Mouse (Mus musculus): ENCODE results near the gene Rxfp3.
A peak's percentile ranks its signal among the peaks of the same experiment; 100 is the strongest.

The Rxfp3 gene

DNA sequence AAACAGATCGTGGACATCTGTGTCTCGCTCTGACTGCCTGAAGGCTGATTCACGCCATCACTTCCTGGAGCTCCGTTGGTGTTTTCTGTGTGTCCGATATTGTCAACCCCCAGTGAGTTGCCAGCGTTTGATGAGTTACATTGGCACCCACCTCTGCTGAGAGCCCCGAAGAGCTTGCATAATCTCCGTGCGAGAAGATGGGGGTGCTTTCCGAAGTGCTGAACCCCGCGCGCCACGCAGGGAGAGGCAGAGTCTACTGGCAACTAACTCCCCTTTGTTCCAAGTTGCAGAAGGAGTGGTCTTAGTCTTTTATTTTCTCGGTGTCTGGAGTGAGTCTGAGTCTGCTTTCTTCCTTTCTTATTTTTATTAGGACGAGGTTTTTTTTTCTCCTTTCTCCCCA is at the start of gene Rxfp3:
Gene Rxfp3 (minus strand): TSS at position 281 of the 400 bp plus-strand sequence.
- DNase-seq (ENCODE audit: low spot score in 2 of 2), result peak in 1 of 2 experiments; percentile 50

DNA sequence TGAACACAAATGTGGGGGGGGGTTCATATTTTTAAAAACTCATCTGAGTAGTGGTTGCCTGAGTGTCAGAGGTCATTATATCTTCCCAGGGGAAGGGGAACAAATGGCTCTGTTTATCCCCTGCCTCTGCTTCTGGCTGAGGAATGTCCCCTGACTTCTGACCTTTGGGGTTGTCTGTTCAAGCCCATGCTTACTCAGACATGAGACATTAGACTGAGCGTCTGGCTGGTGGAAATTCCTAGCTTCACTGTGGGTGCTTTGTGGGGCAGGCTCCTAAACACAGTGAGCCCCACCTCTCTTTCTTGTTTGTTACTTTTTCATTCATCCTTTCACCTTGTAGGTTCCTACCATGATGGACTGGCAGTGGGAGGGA is 47.2 kb upstream of the Rxfp3 start:
- DNase-seq (ENCODE audit: low spot score in 2 of 2), result no peak

DNA sequence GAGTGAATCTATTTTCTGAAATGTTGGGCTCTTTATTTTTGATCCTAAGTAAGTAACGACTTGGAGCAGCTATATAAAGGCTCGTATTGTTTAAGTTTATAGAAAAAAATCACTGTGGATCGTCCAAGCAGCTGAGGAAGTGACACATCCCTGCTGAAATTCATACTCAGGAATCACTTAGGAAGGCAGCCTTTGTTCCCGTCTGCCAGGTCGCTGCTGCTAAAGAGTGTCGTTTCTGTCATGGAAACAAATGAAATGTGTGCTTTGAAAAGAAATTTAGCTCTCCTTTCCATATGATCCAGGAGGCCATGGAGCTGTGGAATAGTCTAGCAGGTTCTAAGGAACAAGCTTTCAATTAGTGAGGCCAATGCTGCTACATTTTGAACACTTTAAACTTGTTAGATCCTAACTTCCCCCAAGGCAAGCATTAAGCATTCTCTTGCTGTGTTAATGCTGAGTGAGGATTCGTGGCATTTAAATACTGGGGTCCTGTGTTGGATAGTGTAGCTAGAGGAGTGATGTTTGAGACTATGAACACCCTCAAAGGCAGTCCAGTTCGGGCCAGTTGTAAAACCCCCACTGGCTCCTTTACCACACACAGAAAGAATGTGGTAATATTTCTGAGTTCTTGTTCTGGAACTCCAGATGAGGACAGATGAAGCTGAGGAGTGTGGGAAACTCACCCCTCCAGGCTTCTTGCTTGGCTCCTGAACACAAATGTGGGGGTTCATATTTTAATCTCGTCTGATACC is 46.6 kb upstream of the Rxfp3 start:
- DNase-seq (ENCODE audit: low spot score in 2 of 2), result no peak

DNA sequence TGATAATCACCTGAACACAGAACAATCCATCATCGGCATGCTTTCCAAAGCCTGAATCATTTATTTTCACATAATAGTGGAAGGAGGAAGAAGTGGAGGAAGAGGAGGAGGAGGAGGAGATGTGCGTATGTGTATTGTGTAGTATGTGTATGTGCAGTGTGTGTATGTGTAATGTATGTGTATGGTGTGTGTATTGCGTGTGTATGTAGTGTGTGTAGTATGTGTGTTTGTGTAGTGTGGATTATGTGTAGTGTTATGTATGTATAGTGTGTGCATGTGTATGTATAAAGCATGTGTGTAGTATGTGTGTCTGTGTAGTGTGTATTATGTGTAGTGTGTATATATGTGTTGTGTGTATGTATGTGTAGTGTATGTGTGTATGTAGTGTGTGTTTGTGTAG is 45.9 kb upstream of the Rxfp3 start:
- DNase-seq (ENCODE audit: low spot score in 2 of 2), result no peak

DNA sequence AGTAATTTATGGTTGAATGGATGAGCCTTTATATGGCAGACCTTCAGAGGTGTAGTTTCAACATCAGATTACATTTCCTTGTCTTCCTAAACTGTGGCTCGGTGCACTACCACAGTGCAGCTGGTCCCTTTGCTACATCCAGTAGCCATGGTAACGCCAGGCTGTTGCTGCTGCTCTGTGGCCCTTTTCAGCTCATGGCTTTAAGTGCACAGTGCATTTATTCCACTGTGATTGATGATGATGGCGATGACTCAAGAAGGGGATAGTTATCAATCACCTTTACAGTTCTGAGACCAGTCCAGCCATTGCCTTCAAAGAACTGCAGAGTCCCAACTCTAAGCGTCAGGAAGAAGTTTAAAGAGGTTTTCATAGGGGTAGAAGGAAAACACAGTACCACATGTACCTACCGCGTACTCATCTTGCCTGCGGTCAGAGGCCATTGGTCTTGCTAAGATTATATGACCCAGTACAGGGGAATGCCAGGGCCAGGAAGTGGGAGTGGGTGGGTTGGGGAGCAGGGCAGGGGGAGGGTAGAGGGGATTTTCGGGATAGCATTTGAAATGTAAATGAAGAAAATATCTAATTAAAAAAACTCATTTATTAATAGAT is 45.3 kb upstream of the Rxfp3 start:
- no peak for DNase-seq (ENCODE audit: low spot score in 2 of 2)

DNA sequence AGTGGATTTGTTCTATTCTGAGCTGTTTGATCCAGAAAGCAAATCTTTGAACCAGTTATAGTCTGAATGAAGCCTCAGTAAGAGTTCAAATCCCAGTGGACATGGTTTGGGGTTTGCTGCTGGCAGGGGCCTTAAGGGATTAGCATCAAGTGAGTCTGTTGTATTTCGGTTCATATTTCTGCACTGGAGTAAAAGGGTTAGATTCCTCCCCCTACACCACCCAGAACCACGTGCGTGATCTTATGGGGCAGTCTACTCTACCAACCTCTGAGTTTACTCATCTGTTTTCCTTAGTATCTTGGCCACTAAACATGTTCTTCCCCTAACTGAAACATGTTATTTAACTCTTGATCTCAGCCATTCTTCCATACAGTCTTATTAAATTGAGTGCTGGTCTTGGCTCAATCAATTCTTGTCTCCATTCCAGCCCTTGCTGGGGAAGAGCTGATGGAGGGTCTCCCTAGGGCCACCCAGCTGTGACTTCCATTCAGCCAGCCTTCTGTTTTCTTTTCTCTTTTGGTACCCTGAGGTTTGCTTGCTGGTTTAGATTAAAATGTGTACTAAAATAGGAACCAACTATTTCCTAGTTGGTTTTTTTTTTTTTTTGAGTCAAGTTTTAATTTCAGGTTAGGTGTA is 38.1 kb upstream of the Rxfp3 start:
- no peak for DNase-seq (ENCODE audit: low spot score in 2 of 2)

DNA sequence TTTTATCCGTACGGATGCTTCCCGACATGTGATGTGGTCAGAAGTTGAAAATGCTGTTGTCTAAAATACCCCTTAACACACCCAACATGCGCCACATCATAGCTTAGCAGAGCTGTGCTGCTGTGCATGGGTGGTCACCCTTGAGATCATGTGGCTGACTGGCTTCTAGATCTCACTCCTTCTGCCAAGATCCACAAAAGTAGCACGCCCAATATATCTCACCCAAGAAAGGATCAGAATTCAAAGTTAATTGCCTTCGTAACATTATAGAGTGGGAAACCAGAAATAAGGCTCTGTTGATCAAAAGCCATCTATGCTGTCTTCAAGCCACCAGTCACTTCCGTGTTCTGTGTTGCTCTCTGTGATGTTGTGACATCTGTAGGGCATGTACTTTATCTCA is 30.1 kb upstream of the Rxfp3 start:
- no peak for DNase-seq (ENCODE audit: low spot score in 2 of 2)

DNA sequence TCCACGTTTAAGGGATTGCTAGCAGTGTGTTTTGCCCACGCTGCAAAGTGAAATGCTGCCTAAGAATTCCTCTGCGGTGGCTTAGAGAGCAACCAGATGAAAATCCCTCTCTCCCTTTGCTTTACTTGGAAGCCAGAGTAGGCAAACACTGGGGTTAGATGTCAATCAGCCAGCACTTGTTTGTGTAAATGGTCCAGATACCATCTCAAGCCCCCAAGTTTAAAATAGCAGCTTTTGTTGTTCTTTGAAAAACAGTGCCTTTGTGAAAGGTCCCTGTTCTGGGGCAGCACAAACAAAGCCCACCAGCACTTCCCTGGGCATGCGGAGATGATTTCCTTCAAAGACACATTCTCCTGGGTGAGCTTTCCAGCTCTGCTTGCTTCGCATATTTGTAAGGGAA is 28.5 kb upstream of the Rxfp3 start:
- DNase-seq (ENCODE audit: low spot score in 2 of 2), result no peak

DNA sequence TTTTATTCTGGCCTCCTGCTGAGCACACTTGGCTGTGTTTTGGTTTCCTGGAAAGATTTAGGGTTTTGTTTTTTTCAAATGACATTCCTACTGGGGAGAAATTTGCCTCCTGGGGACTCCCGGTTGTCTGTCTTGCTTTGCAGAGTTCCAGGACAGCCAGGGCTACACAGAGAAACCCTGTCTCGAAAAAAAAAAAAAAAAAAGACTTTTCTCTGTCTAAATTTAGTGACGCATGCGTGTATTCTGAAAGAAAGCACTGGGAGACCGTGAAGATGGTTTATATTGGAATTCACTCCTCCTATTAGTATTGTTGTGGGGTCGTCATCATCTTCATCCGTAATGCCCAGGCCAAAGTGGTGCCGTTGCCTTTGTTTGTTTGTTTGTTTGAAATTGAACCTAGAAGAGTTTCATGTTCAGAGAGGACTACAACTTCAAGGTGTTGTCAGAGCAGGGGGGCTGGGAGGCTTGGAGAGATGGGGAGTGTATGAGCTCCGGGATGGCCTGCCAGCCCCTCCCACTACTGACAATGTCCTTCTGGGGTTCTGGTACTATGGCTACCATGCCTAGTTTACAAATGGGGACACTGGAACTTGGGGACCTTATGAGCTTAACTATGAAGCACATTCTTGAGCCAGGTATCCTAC is 27.9 kb upstream of the Rxfp3 start:
- DNase-seq (ENCODE audit: low spot score in 2 of 2), result no peak

DNA sequence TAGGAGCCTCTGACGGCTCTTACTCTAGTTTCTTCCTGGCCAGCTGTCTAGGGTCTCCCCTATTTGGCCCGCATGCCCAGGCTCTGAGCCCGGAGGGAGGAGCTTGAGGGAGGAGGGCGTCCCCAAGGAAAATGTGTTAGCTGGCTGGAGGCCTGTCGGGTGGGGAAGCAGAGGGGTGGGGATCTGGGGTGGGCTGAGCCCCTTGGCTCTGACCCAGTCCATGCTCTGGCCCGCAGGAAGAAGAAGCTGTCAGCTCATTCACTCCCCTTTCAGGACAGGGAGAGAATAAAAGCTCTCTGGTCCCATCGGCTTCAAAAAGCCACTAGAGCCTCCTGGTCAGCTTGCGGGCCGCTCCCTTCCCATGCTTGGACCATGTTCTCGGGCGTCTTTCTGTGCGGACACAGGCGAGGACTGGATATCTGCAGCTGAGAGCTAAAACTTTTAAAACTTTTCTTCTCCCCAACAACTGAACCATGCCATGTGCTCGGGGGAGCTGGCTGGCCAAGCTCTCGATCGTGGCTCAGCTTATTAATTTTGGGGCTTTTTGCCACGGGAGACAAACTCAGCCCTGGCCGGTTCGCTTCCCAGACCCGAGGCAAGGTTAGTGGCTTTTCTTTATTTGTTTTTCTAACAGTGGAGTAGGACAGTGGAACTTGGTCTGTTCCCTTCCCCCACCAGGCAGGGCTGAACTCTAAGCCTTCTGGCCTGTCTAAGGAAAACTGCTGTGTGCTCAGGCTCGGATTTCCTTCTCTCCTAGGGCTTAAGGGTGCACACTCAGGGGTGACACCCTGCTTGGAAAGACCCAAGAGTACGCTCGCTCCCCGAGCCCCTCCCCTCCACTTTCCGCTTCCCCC is 27.0 kb upstream of the Rxfp3 start, which contains the start of gene Adamts12:
Gene Adamts12 (plus strand): TSS at position 233 of the 854 bp plus-strand sequence.
- DNase-seq (ENCODE audit: low spot score in 2 of 2), result no peak

DNA sequence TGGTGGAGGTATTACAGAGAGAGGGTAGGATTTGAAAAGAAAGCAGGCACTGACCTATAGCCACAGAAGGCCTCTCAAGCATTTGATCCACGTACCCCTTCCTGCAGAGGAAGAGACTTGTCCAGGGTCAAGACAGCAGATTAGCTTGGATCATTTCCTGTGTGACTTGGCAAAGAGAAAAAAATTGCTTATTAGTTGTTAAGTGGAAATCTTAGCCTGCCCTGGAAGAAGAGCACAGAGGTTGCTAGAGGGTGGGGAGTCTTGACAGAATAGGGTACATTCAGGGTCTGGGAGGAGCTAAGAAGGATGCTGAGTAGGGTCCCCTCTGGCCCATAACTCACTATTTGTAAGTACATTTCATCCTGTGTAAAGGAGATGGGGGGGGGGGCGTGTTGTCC is 26.4 kb upstream of the Rxfp3 start:
- DNase-seq (ENCODE audit: low spot score in 2 of 2), result no peak

DNA sequence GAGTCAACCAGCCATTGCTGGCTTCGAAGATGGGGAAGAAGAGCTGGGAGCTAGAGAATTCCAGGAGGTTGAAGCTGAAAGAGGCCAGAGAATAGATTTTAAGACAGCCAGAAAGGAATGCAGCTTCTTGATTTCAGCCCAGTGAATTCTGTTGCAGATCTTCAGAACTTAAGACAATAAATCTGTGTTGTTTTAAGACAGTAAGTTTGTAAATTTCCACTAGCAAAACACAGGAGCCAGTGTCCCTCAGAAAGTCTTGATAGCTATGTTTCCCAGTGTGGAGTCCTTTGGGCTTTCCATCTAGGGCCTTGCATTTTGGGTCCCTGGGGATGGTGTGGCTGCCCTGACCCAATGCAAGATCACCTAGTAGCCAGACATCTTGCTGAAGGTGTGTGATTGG is 25.1 kb upstream of the Rxfp3 start:
- DNase-seq (ENCODE audit: low spot score in 2 of 2), result no peak

DNA sequence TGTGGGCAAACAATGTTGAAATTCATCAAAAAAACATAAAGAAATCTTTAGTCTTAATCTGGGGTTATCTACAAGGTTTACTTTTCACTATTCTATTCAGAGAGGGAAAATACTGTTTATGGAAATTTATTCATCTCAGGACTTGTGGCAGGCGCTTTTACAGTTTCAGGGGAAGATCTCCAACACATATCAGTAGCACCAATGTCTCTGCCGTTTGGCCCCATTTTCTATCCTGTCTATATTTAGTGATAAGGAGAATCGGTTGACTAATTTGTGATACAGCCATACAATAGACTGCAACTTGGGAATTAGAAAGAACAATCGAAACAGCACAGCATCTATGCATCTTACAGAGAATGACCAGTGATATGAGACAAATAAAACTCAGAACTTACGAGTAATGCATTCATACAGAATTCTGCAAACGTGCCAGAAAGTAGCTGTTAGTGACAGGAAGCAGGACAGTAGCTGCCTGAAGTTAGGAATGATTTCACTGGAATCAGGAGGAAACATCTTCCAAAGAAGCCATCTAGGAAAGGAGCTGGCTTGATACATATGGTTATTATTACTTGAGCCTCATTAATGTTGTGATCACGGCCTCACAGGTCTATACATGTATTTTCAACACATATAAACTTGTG is 16.8 kb upstream of the Rxfp3 start:
- DNase-seq (ENCODE audit: low spot score in 2 of 2), result peak in 1 of 2 experiments; percentile 6

DNA sequence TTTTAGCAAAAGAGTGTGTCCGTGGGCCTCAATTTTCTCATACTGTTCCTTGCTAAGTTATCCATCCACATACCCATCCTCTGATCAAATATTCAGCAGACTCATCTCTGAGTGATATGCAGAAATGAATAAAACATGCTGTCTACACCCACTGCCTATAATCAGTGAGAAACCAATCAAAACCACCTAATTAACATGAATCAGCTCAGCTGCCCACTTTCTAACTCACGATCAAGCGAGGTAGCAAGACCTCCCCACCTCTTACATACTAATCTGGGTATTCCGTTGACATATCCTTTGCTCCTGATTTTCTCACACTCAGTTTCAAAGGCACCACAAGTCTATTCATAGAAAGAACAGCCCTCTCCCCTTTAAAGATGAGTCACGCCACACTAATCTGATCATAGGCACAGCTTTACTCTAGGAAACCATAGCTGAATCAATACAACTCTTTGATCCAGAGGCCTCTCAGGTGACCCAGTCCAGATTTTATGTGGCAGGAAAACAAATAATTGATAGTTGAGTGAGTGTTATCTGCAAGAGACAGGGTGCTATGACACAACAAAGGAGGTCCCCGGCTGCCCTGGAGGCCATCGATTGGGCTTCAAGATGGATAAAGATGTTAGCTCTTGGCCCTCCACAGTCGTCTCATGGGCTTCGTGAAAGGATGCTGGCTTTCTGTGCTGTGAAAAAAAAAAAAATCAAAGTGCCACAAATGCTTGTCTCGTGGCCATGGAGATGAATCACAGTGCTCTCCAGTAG is 16.1 kb upstream of the Rxfp3 start:
- DNase-seq (ENCODE audit: low spot score in 2 of 2), result peak in 1 of 2 experiments; percentile 37

DNA sequence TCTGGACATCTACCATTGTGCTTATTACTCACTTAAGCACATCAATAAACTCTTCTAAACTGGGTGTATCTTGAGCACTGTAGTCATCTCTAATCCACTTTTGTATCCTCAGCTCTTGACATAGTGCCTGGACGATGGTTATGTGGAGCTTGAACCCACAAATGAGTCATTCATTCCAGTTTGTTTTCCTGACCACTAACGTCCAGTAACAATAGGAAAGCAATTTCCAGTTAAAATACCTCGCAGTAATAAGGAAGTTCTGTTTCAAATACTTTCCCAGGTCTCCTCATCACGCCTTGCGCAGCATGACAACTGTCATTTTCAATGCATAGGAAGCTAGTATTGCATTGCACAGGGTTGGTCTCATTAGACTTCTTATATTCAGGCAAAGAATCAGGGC is 5.0 kb upstream of the Rxfp3 start:
- peak in 1 of 2 experiments; percentile 7 for DNase-seq (ENCODE audit: low spot score in 2 of 2)

DNA sequence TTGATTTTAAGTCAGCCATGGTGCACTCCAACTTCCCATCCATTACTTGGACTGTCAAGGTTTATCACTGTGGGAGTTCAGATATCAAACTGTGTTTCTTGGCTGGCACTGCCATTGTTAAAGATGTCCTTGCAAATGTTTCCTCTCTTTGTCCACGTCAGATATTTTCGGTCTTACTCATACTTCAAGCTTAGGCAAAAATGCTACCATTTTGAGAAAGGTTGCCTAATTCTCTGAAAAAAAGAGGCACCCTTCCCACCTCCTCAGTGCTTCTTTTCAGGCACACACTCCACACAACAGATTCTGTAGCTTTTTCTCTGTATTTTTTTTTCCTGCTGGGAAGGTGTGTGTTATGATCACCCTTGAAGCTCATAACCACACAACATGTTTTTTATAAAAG is 3.4 kb upstream of the Rxfp3 start:
- DNase-seq (ENCODE audit: low spot score in 2 of 2), result no peak

DNA sequence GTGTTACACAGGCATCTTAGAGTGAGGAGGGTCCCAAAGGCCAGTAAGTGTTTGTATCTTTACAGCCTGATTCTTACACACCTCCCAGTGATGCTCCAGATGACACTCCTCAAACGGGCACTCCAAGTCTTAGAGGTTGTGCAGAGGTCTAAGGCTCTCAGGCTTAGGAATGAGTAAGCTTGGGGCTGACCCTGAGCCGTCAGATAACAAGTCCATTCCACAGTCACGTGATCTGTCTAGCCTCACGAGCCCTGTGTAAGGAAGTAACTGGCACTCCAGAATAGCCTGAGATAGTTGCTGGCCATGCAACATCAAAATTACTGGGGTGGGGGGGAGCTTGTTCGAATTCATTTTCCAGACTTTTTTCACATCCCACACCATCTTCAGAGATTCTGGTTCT is 2.3 kb upstream of the Rxfp3 start:
- DNase-seq (ENCODE audit: low spot score in 2 of 2), result no peak

DNA sequence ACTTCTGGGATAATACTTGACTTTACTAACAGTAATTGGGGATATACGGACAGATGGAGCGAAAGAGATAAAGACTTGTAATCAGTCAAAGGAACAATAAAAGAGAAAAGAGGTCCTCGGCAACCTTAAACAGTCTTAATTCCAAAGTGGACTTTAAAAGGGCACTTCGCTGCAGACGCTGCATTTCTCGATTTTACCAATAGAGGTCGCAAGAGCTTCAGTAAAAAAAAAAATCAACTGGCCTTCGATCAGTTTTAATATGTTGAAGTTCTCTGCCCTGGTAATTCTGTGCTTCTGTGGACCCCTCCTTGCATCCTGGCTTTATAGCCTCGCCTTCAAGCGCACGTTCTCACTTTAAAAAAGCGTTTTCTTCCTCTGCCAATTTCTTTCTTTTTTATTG is 685 bp upstream of the Rxfp3 start:
- peak in 1 of 2 experiments; percentile 57 for DNase-seq (ENCODE audit: low spot score in 2 of 2)

DNA sequence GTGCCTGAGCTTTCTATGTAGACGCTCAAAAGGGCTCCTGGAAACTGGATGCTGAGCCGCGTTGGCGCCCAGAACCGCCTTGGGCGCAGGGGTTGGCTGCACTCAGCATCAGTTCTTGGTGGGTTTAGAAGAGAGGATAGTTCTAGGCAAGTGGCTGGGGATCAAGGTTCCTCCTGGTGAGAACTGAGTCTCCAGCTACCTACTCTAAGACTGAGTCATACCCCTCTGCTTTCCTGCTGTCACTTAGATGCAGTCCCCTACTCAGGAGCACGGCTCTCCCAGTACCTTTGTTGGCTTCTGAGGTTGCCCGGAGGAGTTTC is 455 bp downstream of the Rxfp3 start:
- no peak for DNase-seq (ENCODE audit: low spot score in 2 of 2)

DNA sequence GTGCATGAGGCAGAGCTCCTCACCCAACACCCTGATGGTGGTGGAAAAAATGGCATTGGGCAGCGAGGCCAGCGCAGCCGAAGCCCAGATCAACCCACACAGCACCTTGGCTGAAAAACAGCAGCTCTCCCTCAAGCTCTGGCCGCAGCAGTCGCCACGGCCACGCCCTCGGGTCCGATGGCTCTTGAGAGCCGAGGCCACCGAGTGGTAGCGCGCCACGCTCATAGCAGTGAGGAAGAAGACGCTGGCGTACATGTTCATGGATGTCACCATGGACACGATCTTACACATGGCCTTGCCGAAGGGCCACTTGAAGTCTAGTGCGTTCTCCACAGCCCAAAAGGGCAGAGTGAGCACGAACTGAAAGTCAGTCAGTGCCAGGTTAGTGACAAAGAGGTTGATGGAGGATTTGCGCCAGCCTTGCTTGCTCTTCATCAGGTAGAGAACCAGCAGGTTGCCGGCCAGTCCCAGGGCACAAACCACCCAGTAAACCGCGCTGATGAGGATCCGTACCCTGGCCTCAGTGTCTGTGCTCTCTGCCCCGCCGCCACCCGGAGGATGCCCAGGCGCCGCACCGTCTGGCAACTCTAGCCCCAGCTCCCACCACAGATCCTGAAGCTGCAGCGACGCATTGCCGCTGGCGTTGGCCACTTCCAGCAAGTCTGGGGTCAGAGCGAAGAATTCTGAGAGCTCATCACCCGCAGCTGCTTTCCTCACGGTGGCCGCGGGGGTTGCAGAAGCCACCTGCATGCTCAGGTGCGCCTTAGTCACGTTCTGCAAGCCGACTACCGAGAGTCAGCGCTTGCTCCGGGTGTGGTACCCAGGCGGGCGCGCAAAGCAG is 1.0 kb downstream of the Rxfp3 start:
- peak in 1 of 2 experiments; percentile 58 for DNase-seq (ENCODE audit: low spot score in 2 of 2)
